Mouse (Mus musculus) adipose tissue, adult 10 weeks (tissue): ENCODE results near the gene Gm37240. TPM values are rescaled to one million over a fixed set of nuclear protein-coding genes. Genes with fewer than 3 reads are reported as not detected.

Experiments used
- polyA plus RNA-seq: library from polyadenylated mRNA; stranded (reverse); fragments of 350-450 nt; fragmentation: Illumina TruSeq; extraction: RNeasy Lipid Tissue Mini Kit (QIAGEN cat#74804); gene quantifications from one replicate; pipeline ENCODE4 v1.2.3, GENCODE M21; 2014; ENCODE audit warnings: low read depth, low replicate concordance

Gene Gm37240
- polyA plus RNA-seq: 2.7 TPM

DNA sequence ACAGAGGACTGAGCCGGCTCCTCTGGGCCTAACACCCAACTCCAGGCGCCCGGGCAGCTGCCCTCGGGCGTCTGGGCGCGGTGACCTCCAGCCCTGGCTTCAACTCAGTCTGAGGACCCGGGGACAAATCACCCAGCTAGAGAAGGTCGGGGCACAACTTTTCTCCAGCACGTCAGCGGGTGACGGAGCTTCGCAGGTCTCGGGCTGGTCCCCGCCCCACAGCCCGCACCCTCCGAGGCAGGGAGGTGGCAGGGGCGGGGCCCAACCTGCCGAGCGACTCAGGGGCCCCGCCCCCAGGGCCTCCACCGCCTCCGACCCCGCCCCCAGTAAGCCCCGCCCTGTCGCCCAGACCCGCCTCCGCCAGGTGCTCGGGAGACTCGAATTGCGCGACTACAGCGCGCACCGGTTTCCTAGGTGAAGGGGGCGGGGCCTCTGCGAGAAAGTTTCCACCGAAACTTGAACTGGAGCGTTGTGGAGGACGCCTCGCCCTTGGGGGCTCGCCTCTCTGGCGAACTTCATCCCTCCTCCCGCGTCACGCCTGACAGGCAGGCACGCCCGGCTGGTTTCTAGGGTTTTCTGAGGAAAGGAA, at the start of gene Gm37240, which contains the start of gene Glt28d2:
TSS of gene Gm37240 (minus strand) at position 280 of the 589 bp plus-strand sequence.
TSS of gene Glt28d2 (minus strand) at position 278 of the 589 bp plus-strand sequence.

DNA sequence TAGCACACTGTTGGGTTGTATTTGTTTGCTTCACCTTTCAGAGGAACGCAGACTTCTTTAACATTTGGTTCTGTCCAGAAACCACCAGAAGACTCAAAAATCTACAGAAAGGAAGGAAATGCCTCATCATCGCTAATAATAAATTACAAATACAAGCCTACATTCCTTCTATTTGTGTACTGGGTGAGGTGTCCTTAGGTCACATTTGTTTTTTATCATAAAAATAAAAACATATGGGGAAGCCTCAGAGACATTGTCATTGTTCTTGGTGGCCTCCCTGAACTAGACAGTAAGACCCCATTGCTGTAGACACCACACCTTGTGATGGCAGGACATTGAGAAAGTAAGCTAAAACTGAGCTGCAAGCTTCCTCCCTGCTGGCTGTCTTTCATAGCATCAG, 70.1 kb downstream of the Gm37240 start, which contains the start of gene Fam160a1:
TSS of gene Fam160a1 (minus strand) at position 101 of the 400 bp plus-strand sequence.

GRCm38 (mm10) chr3:85573864-85574830, 313.2 kb downstream of the Gm37240 start, which contains the start of gene Gatb:
Gene Gatb (plus strand): TSS chr3:85574119.

GRCm38 (mm10) chr3:84814762-84815381, 1072.4 kb downstream of the Gm37240 start, which contains the start of gene Fbxw7:
Gene Fbxw7 (plus strand): TSS chr3:84815268.

DNA sequence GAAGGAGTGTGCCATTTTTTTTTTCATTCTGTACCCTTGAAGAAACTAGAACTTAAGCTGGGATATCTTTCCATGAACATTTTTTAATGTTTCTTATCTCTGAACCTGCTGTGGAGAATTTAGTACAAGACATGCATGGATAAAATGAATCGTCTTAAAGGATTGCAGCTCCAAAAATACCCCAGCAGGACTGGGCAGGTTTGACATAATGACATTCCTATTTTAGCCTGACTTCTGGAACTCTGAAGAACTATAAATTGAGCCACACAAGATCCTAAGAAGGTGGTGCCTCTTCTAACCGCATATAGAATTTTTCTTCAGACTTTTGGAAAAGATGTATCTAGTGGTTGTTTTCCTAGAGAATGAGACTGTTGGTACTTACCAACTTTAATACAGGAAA, 1294.0 kb downstream of the Gm37240 start, which contains the start of gene Tigd4:
TSS of gene Tigd4 (plus strand) at position 301 of the 400 bp plus-strand sequence.

DNA sequence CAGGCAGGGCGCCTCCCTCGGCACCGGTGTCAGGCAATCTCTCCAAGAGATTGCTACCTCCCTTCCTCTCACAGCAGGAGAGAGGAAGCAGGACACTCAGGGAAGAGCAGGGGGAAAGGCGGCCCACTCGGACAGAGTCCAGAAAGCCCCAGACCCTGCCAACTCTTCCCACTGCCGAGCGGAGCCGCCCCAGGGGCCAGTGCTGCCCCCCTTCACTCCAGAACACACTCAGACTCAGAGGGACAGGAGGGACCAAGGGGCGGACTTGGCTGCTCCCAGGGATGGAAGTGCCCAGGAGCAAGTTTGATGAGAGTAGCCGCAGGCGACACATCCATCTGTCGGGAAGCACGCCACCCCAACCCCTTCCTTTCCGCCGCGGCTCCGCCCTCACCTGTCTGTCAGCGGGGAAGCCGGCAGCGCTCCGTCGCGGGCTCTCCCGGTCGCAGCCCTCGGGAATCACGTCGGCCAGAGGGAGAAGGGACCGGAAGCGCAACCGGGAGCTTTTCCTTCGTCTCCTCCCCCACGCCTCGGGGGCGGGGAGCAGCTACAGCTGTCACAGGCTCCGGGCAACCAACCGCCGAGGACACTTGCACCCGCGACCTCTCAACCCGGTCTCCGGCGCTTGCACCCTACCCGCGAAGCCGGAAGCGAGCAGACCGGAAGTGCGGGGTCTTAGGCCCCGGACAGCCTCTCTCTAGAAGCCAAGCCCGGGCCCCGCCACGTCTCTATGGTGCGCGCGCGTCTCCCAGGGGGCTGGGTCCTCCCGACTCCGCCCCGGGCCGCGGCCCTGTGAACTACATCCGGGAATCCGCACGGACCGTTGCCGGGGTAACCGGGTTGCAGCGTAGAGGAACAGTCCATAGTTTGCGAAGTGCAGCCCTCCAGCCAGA, 1305.0 kb downstream of the Gm37240 start, which contains the start of gene Arfip1:
TSS of gene Arfip1 (minus strand) at position 603 of the 890 bp plus-strand sequence.

GRCm38 (mm10) chr3:84480006-84480897, 1407.1 kb downstream of the Gm37240 start, which contains the start of gene Fhdc1:
Gene Fhdc1 (minus strand): TSS chr3:84480429.

Other genes with a start within 250 kb of the Gm37240 start
- gene Fam160a1, start 70.2 kb downstream of the Gm37240 start, polyA plus RNA-seq: 11.8 TPM
- gene Glt28d2, start within 50 bp of the Gm37240 start, polyA plus RNA-seq: 3.0 TPM
- gene Sh3d19, start 83.6 kb upstream of the Gm37240 start, polyA plus RNA-seq: 31.6 TPM
- gene Prss48, start 115.0 kb upstream of the Gm37240 start, polyA plus RNA-seq: not detected